Mouse (Mus musculus): Measurements from ENCODE around the gene Ccdc83. TPM values are rescaled to one million over a fixed set of nuclear protein-coding genes. Genes with fewer than 3 reads are reported as not detected.

Ccdc83 gene
- polyA plus RNA-seq, 1 experiment from 2014 or later = not detected

GRCm38 (mm10) chr7:90281759-90282546 lies 16.4 kb upstream of the Ccdc83 start:
- no peak for ATAC-seq (ENCODE audit: insufficient read depth, low FRiP score, low read depth)

GRCm38 (mm10) chr7:90280878-90281277 lies 15.3 kb upstream of the Ccdc83 start:
- H3K27ac ChIP-seq = no peak overlapping the region
- no peak overlapping the region for H3K4me2 ChIP-seq
- no peak for ATAC-seq (ENCODE audit: insufficient read depth, low FRiP score, low read depth)
- WGBS = 58% methylated on average over 8 of the region's 8 CpGs
- no peaks in the 10 kb centered on the region for H3K36me3 ChIP-seq
- H3K4me1 ChIP-seq = 0 out of 2 replicates have a peak, but pooled peaks cover 3% of the 10 kb centered on the region
- H3K9ac ChIP-seq = no peak overlapping the region
- no peaks in the 10 kb centered on the region for H3K27me3 ChIP-seq (replicated peaks)
- H3K4me3 ChIP-seq (replicated peaks) = no peak overlapping the region
- no peaks in the 10 kb centered on the region for H3K9me3 ChIP-seq

More at GRCm38 (mm10) chr7:90281759-90282546, 16.4 kb upstream of the Ccdc83 start:
- Histone ChIP-seq H3K27ac (no peak overlapping the region), H3K9ac (no peak overlapping the region), H3K4me1 (0 out of 2 replicates have a peak, but pooled peaks cover 3% of the 10 kb centered on the region), H3K36me3 (no peaks in the 10 kb centered on the region), H3K9me3 (no peaks in the 10 kb centered on the region), H3K4me3 (replicated peaks) (no peak overlapping the region), H3K27me3 (replicated peaks) (no peaks in the 10 kb centered on the region), H3K4me2 (no peak overlapping the region)
- WGBS = 60% methylated on average over 11 of the region's 11 CpGs

- Histone ChIP-seq H3K27ac (no peak overlapping the region), H3K9ac (no peak overlapping the region), H3K9me3 (no peaks in the 10 kb centered on the region), H3K4me2 (no peak overlapping the region), H3K27me3 (replicated peaks) (no peaks in the 10 kb centered on the region), H3K4me1 (0 out of 2 replicates have a peak, but pooled peaks cover 3% of the 10 kb centered on the region), H3K36me3 (no peaks in the 10 kb centered on the region), H3K4me3 (replicated peaks) (no peak overlapping the region)
- WGBS = 66% methylated on average over 11 of the region's 11 CpGs
- ATAC-seq (ENCODE audit: insufficient read depth, low FRiP score, low read depth) = no peak
Measured at GRCm38 (mm10) chr7:90280274-90280875, 14.8 kb upstream of the Ccdc83 start.

GRCm38 (mm10) chr7:90279136-90279535 lies 13.6 kb upstream of the Ccdc83 start:
- H3K36me3 ChIP-seq = no peaks in the 10 kb centered on the region
- no peak overlapping the region for H3K4me2 ChIP-seq
- H3K27me3 ChIP-seq (replicated peaks) = no peaks in the 10 kb centered on the region
- no peak overlapping the region for H3K27ac ChIP-seq
- no peaks in the 10 kb centered on the region for H3K9me3 ChIP-seq
- H3K9ac ChIP-seq = no peak overlapping the region
- 90% methylated on average over 4 of the region's 4 CpGs for whole genome bisulfite sequencing
- no peak for ATAC-seq (ENCODE audit: insufficient read depth, low FRiP score, low read depth)
- H3K4me3 ChIP-seq (replicated peaks) = no peak overlapping the region
- H3K4me1 ChIP-seq = 0 out of 2 replicates have a peak, but pooled peaks cover 1% of the 10 kb centered on the region

- no peaks in the 10 kb centered on the region for H3K36me3 ChIP-seq
- no peak overlapping the region for H3K4me3 ChIP-seq (replicated peaks)
- no peak overlapping the region for H3K4me2 ChIP-seq
- H3K27ac ChIP-seq = no peak overlapping the region
- no peaks in the 10 kb centered on the region for H3K4me1 ChIP-seq
- WGBS = 51% methylated on average over 4 of the region's 4 CpGs
- no peaks in the 10 kb centered on the region for H3K9me3 ChIP-seq
- H3K9ac ChIP-seq = no peak overlapping the region
- ATAC-seq (ENCODE audit: insufficient read depth, low FRiP score, low read depth) = no peak
- H3K27me3 ChIP-seq (replicated peaks) = no peaks in the 10 kb centered on the region
Measured at GRCm38 (mm10) chr7:90277769-90278168, 12.2 kb upstream of the Ccdc83 start.

- no peak overlapping the region for H3K4me3 ChIP-seq (replicated peaks)
- H3K27ac ChIP-seq = no peak overlapping the region
- no peak overlapping the region for H3K9ac ChIP-seq
- H3K4me1 ChIP-seq = no peaks in the 10 kb centered on the region
- no peaks in the 10 kb centered on the region for H3K36me3 ChIP-seq
- H3K27me3 ChIP-seq (replicated peaks) = no peaks in the 10 kb centered on the region
- ATAC-seq (ENCODE audit: insufficient read depth, low FRiP score, low read depth) = no peak
- WGBS = 47% methylated on average over 3 of the region's 3 CpGs
- H3K9me3 ChIP-seq = no peaks in the 10 kb centered on the region
- H3K4me2 ChIP-seq = no peak overlapping the region
Measured at GRCm38 (mm10) chr7:90277246-90277645, 11.7 kb upstream of the Ccdc83 start.

GRCm38 (mm10) chr7:90274561-90275100 lies 9.1 kb upstream of the Ccdc83 start:
- Histone ChIP-seq H3K9me3 (no peaks in the 10 kb centered on the region), H3K4me1 (no peaks in the 10 kb centered on the region), H3K27me3 (replicated peaks) (no peaks in the 10 kb centered on the region), H3K9ac (no peak overlapping the region), H3K36me3 (no peaks in the 10 kb centered on the region), H3K4me3 (replicated peaks) (no peak overlapping the region), H3K4me2 (no peak overlapping the region), H3K27ac (no peak overlapping the region)
- 57% methylated on average over 11 of the region's 11 CpGs for WGBS
- ATAC-seq (ENCODE audit: insufficient read depth, low FRiP score, low read depth) = no peak

- no peaks in the 10 kb centered on the region for H3K36me3 ChIP-seq
- no peak overlapping the region for H3K9ac ChIP-seq
- H3K4me3 ChIP-seq (replicated peaks) = no peak overlapping the region
- no peak for ATAC-seq (ENCODE audit: insufficient read depth, low FRiP score, low read depth)
- H3K9me3 ChIP-seq = no peaks in the 10 kb centered on the region
- no peaks in the 10 kb centered on the region for H3K27me3 ChIP-seq (replicated peaks)
- H3K4me1 ChIP-seq = peaks cover 4% of the 10 kb centered on the region
- H3K4me2 ChIP-seq = no peak overlapping the region
- 79% methylated on average over 3 of the region's 3 CpGs for WGBS
- no peak overlapping the region for H3K27ac ChIP-seq
Measured at GRCm38 (mm10) chr7:90270141-90270540, 4.6 kb upstream of the Ccdc83 start.

- H3K27ac ChIP-seq = no peak overlapping the region
- no peak overlapping the region for H3K4me3 ChIP-seq (replicated peaks)
- H3K36me3 ChIP-seq = no peaks in the 10 kb centered on the region
- no peak overlapping the region for H3K9ac ChIP-seq
- no peak for ATAC-seq (ENCODE audit: insufficient read depth, low FRiP score, low read depth)
- H3K27me3 ChIP-seq (replicated peaks) = no peaks in the 10 kb centered on the region
- WGBS = 44% methylated on average over 7 of the region's 7 CpGs
- H3K4me2 ChIP-seq = no peak overlapping the region
- peaks cover 5% of the 10 kb centered on the region for H3K4me1 ChIP-seq
- H3K9me3 ChIP-seq = no peaks in the 10 kb centered on the region
Measured at GRCm38 (mm10) chr7:90261902-90262599, 3.5 kb downstream of the Ccdc83 start.

- Histone ChIP-seq H3K27ac (no peak overlapping the region), H3K4me1 (no peaks in the 10 kb centered on the region), H3K4me2 (no peak overlapping the region), H3K4me3 (replicated peaks) (no peak overlapping the region), H3K36me3 (no peaks in the 10 kb centered on the region), H3K27me3 (replicated peaks) (no peaks in the 10 kb centered on the region), H3K9ac (no peak overlapping the region), H3K9me3 (no peaks in the 10 kb centered on the region)
- no peak for ATAC-seq (ENCODE audit: insufficient read depth, low FRiP score, low read depth)
- 71% methylated on average over 2 of the region's 2 CpGs for WGBS
Measured at GRCm38 (mm10) chr7:90259899-90260298, 5.7 kb downstream of the Ccdc83 start.

GRCm38 (mm10) chr7:90258701-90259100 lies 6.9 kb downstream of the Ccdc83 start:
- Histone ChIP-seq H3K27me3 (replicated peaks) (no peaks in the 10 kb centered on the region), H3K4me2 (no peak overlapping the region), H3K4me1 (no peaks in the 10 kb centered on the region), H3K27ac (0 out of 2 replicates have a peak overlapping the region, but pooled peaks have one; percentile 8), H3K36me3 (no peaks in the 10 kb centered on the region), H3K9me3 (no peaks in the 10 kb centered on the region), H3K9ac (no peak overlapping the region), H3K4me3 (replicated peaks) (no peak overlapping the region)
- WGBS = 55% methylated on average over 2 of the region's 2 CpGs
- no peak; the same call in 1 of the 2 replicates for ATAC-seq (ENCODE audit: insufficient read depth, low FRiP score, low read depth)

GRCm38 (mm10) chr7:90252946-90253345 lies 12.6 kb downstream of the Ccdc83 start:
- Histone ChIP-seq H3K4me3 (replicated peaks) (no peak overlapping the region), H3K4me1 (no peaks in the 10 kb centered on the region), H3K36me3 (no peaks in the 10 kb centered on the region), H3K9ac (no peak overlapping the region), H3K4me2 (no peak overlapping the region), H3K9me3 (no peaks in the 10 kb centered on the region), H3K27ac (no peak overlapping the region), H3K27me3 (replicated peaks) (no peaks in the 10 kb centered on the region)
- no peak for ATAC-seq (ENCODE audit: insufficient read depth, low FRiP score, low read depth)
- 76% methylated on average over 5 of the region's 5 CpGs for WGBS

Data from stomach, embryonic 15.5 days (tissue).